Mouse (Mus musculus) cerebellum, adult (tissue): ENCODE data around the gene Pik3c2b.

ENCODE experiments used
- ATAC-seq: cut with Nextera tagmentation; 2 replicates; pipeline ENCODE4 v1.9.2; 2017; ENCODE audit warnings: mild to moderate bottlenecking, moderate library complexity, mixed read lengths; ENCODE audit not compliant: insufficient number of reproducible peaks, low FRiP score, low TSS enrichment

Pik3c2b gene

DNA sequence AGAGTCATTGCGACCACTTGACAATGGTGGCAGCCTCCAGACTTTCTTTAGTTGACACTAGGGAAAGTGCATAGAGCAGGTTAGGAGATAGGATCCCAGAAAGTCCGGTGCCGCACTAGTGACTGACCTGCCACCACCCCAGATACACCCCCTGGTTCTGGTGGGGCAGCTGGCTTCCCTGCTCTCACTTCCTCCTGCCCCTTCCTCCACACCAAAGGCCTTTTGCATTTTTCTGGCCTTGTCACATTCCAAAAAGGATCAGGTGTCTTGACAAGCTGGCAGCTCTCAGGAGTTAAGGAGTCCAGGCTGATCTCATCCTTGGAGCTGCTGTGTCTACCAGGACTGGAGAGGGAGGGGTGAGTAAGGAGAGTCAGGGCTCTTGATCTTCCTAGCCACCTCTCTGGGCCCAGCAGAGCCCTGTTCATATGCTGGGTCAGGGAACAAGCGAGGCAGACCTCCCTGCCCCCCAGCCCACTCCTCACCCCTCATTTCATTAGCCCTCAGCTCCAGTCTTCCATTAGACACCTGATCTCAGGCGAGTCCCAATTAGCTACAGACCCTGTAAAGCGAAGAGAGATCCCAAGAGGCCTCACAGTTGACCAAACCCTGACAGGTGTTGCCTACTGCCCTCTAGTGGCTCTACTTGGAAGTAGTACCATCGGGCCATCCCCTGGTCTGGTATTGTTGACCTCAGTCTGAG lies 41.9 kb downstream of the Pik3c2b start:
- ATAC-seq: peak; percentile 70; the same call in 1 of the 2 replicates

DNA sequence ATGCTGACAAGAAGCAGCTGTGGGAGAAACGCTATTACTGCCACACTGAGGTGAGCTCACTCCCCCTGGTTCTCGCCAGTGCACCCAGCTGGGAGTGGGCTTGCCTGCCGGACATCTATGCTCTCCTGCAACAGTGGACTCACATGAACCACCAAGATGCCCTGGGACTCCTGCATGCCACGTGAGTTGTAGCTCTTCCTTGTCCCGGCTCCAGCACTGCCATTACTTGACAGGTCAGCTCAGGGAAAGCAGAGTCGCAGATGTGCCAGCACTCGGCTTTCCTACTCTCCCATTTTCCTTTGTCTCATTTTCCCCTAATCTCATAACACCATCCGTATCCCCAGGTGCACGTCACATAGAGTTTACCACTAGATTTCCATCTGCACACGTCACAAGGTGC lies 42.7 kb downstream of the Pik3c2b start:
- no peak for ATAC-seq

GRCm38 (mm10) chr1:133089415-133089814 lies 43.9 kb downstream of the Pik3c2b start:
- ATAC-seq: no peak

- no peak for ATAC-seq
Observed at GRCm38 (mm10) chr1:133090641-133091040, 45.2 kb downstream of the Pik3c2b start.

DNA sequence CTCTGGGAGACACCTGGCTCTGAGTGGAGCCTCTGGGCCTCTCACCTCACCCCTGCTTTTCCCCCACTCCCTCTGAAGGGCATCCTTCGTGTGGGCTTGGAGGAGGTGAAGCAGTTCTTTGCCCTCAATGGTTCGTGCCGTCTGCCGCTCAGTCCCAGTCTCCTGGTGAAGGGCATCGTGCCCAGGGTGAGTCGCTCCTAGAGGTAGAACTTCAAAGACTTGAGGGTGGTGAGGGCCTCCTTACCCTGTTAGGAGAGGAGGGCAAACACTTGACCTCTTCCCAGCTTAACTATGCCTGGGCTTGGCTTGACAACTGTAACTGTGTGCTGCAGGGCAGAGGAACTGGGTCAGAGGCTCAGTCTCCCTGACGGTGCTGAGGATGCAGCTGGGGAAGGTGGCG lies 46.0 kb downstream of the Pik3c2b start:
- ATAC-seq: no peak

- ATAC-seq: no peak
Observed at GRCm38 (mm10) chr1:133093719-133094118, 48.3 kb downstream of the Pik3c2b start.

DNA sequence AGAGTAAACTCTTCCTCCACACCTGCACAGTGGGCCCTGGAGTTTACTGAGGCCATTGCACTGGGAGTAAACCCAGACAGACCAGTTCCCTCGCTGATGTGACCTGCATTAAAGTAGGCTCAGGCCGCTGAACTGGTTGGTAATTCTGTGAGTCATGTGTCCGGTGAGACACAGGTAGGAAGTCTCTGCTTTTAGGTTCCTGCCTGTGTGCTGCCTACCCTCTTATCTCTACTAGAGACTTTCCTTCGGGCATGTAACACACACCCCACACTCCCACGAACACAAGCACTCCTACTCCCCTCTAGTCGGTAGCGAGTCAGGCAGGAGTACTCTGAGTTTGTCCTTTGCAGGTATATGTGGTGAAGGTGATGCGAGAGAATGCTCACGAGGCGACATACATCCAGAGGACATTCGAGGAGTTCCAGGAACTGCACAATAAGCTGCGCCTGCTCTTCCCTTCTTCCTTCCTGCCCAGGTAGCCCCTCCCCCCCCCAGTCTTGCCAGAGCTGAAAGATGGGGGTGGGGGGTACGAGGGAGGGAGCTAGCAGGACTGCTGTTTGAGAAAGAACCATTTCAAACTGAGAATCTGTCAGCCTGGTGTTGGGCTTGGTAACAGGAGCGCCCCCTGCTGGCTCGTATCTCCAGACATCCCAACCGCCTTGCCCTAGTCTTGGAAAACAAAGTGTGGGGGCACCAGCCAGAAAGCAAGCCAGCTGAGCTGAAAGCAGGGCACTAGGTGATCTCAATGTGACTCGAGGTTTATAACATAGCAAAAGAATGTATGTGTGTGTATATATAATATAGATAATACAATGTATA lies 55.7 kb downstream of the Pik3c2b start:
- peak; percentile 45; the same call in 1 of the 2 replicates for ATAC-seq

- no peak for ATAC-seq
Observed at GRCm38 (mm10) chr1:133102108-133102507, 56.6 kb downstream of the Pik3c2b start.

GRCm38 (mm10) chr1:133103315-133103714 lies 57.8 kb downstream of the Pik3c2b start:
- no peak for ATAC-seq

DNA sequence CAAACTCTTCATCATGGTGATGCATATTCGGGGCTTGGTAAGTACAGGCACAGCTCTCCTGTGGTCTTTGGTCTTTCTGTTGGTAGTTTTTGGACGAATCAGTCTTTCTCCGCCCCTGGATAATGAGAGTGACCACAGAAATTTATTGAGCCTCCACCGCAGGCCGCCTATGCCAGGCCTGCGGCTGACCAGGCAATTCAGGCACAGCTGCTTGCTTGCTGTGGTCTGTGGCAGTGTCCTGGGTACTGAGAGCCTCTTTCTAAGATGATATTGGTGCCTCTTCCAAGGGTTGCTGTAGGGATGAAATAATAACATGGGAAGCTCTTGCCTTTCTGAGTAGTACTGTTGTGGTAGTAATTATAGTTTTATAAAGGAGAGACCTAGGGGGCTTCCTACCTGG lies 58.4 kb downstream of the Pik3c2b start:
- ATAC-seq: no peak

- no peak for ATAC-seq
Observed at GRCm38 (mm10) chr1:133116108-133116507, 70.6 kb downstream of the Pik3c2b start.

DNA sequence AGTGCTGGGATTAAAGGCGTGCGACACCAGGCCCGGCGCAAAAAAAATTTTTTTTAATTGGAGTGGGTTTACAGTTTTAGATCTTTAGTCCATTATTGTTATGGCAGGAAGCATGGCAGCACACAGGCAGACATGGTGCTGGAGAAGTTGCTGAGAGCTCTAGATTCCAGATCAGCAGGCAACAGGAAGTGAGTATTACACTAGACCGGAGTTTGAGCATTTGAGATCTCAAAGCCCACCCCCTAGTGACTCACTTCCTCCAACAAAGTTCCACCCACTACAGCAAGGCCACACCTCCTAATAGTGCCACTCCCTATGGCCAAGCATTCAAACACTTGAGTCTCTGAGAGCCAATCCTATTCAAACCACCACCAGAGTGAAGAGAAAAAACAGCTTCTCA lies 72.7 kb downstream of the Pik3c2b start:
- no peak for ATAC-seq

- ATAC-seq: no peak
Observed at GRCm38 (mm10) chr1:133118844-133119243, 73.4 kb downstream of the Pik3c2b start.

DNA sequence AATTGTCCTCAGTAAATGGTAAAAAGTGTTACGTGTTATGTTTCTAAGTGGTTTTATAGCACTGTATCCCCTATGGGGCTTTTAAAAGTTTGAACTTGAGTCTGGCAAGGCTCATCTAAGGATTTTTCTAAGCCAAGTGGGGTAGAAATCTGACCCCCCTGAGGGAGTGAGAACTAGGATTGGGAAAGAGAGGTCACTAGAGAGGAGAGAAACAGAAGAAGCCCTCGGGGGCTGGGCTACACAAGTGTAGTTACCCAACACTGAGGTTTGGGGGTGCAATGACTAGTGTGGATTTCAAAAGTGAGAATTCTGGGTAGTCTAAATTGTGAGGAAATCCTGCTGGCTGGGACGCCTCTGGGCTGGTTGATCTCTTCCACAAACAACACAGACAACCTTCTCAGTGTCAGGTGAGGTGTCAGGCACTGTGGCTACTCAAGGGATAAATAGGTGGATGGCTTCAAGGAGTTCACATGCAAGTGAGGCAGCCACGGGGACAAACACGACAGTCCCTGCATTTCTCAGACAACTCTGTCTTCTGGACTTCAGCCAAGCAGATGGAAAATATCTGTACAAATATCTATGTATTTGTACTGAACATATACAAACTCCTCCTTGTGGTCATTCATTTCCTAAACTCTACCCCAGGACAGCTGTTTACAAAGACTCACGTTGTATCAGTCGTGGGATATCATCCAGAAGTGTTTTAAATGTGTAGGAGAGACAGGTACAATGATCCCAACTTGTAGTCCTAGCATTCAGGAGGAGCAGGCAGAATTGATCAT lies 74.7 kb downstream of the Pik3c2b start:
- ATAC-seq: no peak

DNA sequence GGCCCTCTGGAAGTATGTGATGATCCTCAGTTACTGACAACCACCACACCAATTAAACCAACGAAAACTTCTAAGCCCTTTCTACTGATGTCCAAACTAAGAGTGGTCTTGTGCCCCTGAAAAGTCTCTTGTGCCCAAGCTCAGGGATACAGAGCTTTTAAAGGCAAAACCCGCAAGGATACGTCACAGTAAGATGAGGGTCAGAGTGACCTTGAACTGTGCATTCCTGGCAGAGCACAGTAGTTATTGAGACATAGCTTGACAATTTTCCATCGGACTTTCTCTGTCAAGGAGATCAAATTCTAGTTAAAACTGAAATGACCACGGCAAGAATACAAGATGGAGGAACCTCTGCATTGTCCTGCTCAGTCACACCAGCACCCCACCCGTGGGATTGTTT lies 75.8 kb downstream of the Pik3c2b start:
- ATAC-seq: no peak

DNA sequence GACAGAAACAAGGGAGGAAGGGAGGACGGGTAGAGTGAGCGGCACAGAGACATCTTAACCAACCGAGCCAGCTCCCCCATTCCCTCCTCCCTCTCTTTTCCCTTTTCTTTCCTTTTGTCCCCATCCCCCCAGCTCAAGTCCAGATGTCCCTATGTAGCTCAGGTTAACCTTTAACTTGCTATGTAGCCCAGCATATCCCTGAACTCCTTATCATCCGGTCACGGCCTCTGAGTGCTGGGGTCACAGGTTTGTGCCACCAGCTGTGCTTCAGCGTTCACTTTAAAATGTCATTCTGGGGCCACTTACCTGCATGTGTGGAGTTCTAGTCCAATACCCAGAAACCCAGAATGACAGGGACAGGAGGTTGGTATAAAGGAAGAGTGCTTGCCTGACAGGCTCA lies 78.7 kb downstream of the Pik3c2b start:
- ATAC-seq: no peak

DNA sequence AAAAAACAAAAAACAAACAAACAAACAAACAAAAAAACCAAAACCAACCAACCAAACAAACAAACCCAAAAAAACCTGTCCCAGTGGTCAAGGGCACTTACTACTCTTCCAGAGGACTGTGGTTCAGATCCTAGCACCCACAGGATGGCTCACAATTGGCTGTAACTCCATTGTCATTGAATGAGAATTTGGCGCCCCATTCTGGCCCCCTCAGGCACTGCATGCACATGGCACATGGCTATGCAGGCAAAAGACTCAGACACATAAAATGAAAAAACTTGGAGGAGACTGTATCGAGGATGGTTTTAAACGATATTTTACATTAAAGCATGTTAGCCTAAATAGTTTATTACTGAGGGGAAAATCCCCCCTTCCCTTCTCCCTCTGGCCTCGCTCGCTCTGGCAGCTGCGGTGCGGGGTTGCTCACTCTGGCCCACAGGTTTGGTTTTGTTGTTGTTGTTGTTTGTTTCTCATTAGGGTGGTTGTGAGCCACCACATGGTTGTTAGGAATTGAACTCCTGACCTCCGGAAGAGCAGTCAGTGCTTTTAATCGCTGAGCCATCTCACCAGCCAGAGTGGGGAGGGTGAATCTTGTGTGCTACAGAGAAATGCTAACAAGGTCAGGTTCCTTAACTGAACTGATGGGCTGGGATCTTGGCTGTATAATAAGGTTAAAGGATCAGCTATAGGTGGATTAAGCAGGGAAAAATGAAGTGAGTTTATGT lies 80.3 kb downstream of the Pik3c2b start:
- ATAC-seq: no peak

DNA sequence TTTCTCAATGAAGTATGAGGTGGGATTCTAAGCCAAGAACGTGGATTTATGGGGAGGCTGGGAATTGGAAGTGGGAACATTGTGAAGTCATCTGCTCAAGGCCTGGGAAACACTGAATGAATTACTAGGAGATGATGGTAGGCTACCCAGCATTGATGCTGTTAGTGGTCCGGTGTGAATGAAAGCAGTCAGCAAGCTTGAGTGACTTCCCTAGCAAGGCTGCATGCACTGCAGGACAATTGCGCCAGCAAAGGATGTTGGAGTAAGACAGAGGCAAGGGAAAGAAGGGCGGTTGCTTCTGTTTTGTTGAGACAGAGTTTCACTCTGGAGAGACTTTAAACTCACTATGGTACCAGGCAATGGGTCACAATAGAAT lies 80.9 kb downstream of the Pik3c2b start:
- no peak for ATAC-seq

DNA sequence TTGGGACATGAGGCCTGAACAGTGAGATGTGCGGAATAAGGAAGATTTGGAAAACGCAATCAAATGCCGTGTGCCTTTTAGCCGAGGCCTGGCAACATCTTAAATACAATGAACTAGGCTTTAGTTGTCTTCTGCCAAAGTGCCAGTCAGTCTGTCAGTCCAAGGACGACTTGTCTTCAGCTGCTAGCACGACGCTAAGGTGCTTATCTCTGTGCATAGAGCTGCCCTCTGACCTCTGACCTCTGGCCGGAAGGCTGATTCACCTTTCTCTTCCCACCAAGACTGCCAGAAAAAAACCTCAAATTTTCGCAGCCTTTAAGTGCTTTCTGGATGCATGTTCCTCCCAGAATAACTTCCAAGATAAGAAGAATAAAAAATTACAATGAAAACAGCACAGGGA lies 81.9 kb downstream of the Pik3c2b start:
- no peak for ATAC-seq

- no peak for ATAC-seq
Observed at GRCm38 (mm10) chr1:133129471-133130221, 84.2 kb downstream of the Pik3c2b start.
